Mouse (Mus musculus) hindbrain, embryonic 10.5 days (tissue): Measurements from ENCODE around the gene Gm17660. TPM values are rescaled to one million over a fixed set of nuclear protein-coding genes. Genes with fewer than 3 reads are reported as not detected.
A peak's percentile ranks its signal among the peaks of the same experiment; 100 is the strongest.

Source experiments
- DNase-seq: peaks from one replicate; pipeline ENCODE4 v3.0.0-alpha.2; 2017; ENCODE audit warnings: low spot score
- H3K27ac ChIP-seq: fragments of 300-500 bp; sonication (generic); 2 replicates; pipeline ENCODE4 v1.5.1; 2016; ENCODE audit warnings: mild to moderate bottlenecking, moderate library complexity
- H3K27me3 ChIP-seq: fragments of 300-500 bp; sonication (generic); 2 replicates; pipeline ENCODE4 v1.6.1; 2016; ENCODE audit warnings: mild to moderate bottlenecking; ENCODE audit not compliant: poor library complexity, insufficient read depth, severe bottlenecking
- H3K36me3 ChIP-seq: fragments of 300-500 bp; sonication (generic); 2 replicates; pipeline ENCODE4 v1.6.1; 2016; ENCODE audit warnings: mild to moderate bottlenecking, moderate library complexity
- H3K4me1 ChIP-seq: fragments of 300-500 bp; sonication (generic); replicated peaks from 2 replicates; pipeline ENCODE4 v1.6.1; 2016; ENCODE audit warnings: mild to moderate bottlenecking
- H3K4me3 ChIP-seq: fragments of 300-500 bp; sonication (generic); 2 replicates; pipeline ENCODE4 v1.5.1; 2016; ENCODE audit warnings: mild to moderate bottlenecking, moderate library complexity
- H3K9me3 ChIP-seq: fragments of 300-500 bp; sonication (generic); 2 replicates; pipeline ENCODE4 v1.6.1; 2016; ENCODE audit warnings: mild to moderate bottlenecking, moderate library complexity
- WGBS: fragments of 180-500 bp; shearing (Covaris S2); methylation state at CpG from one replicate; pipeline ENCODE4 v1.1.7; 2016; 5-methylcytosine and 5-hydroxymethylcytosine counted together
- polyA plus RNA-seq: library from polyadenylated mRNA; unstranded; fragments of >200 nt; fragmentation: Nextera tagmentation; extraction: Ambion mirVana; gene quantifications from 2 replicates; pipeline ENCODE4 v1.2.1, GENCODE M21; 2016

The Gm17660 gene
- polyA plus RNA-seq, 1 experiment from 2014 or later: not detected

GRCm38 (mm10) chr5:104108127-104108875, 30.9 kb upstream of the Gm17660 start:
- no peaks in the 10 kb centered on the region for H3K9me3 ChIP-seq
- peak overlapping the region; percentile 41 for H3K4me3 ChIP-seq
- peaks cover 4% of the 10 kb centered on the region; the same call in 1 of the 2 replicates for H3K27me3 ChIP-seq
- WGBS: 48% methylated on average over 11 of the region's 11 CpGs
- peak overlapping the region; percentile 89 for H3K27ac ChIP-seq
- H3K4me1 ChIP-seq: peaks cover 86% of the 10 kb centered on the region
- peak; percentile 64 for DNase-seq
- no peaks in the 10 kb centered on the region for H3K36me3 ChIP-seq

GRCm38 (mm10) chr5:104104111-104104510, 26.7 kb upstream of the Gm17660 start:
- peak overlapping the region; percentile 85 for H3K27ac ChIP-seq
- H3K36me3 ChIP-seq: no peaks in the 10 kb centered on the region
- H3K9me3 ChIP-seq: no peaks in the 10 kb centered on the region
- peaks cover 4% of the 10 kb centered on the region; the same call in 1 of the 2 replicates for H3K27me3 ChIP-seq
- WGBS: 38% methylated on average over 2 of the region's 2 CpGs
- peaks cover 74% of the 10 kb centered on the region for H3K4me1 ChIP-seq
- no peak overlapping the region for H3K4me3 ChIP-seq
- peak; percentile 32 for DNase-seq

- Histone ChIP-seq H3K27me3 (peaks cover 4% of the 10 kb centered on the region; the same call in 1 of the 2 replicates), H3K9me3 (no peaks in the 10 kb centered on the region), H3K27ac (peak overlapping the region; percentile 85), H3K4me3 (no peak overlapping the region), H3K36me3 (no peaks in the 10 kb centered on the region), H3K4me1 (peaks cover 70% of the 10 kb centered on the region)
- WGBS: 76% methylated on average over 4 of the region's 4 CpGs
- DNase-seq: no peak
Observed at GRCm38 (mm10) chr5:104103171-104103570, 25.8 kb upstream of the Gm17660 start.

DNA sequence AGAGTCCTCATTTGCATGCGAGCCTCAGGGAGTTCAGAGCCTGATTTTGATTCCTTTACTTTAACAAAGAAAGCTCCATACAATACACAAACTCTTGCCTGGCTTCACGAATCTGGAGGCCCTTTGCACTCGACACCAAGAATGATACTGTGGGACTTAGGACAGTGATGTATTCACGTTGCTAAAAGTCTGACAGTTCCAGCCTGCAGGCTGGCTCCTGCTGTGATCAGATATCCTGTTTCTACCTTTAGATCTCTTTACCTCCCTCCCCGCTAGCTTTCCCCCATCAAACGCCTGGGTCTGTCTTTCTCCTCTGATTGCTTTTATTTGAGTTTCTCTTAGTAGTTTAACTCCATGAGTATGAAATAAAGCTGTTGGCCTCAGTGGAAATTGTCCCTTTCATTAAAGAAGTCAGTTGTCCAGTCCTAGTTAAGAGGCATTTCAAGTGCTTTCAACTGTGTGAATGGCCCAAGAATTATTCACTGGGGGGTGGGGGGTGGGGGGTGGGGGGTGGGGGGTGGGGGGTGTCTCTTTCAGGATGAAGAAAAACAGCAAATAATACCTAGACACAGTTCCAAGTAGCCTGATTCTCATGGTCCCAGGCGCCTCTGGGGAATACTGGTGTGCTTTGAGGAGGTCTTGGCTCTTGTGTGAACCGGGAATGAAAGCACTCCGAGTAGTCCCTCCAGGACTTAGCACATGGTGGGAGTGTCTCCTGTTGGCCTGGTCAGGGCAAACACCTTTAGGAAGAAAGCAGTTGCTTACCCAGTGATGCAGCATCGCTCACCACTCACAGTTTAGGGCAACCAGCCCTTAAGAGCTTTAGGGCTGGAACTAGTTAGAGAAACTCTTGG, 24.5 kb upstream of the Gm17660 start:
- H3K27ac ChIP-seq: peak overlapping the region; percentile 85
- peaks cover 61% of the 10 kb centered on the region for H3K4me1 ChIP-seq
- H3K4me3 ChIP-seq: no peak overlapping the region
- no peaks in the 10 kb centered on the region for H3K9me3 ChIP-seq
- WGBS: 11% methylated on average over 10 of the region's 10 CpGs
- no peaks in the 10 kb centered on the region for H3K36me3 ChIP-seq
- H3K27me3 ChIP-seq: no peaks in the 10 kb centered on the region
- peak; percentile 30 for DNase-seq

DNA sequence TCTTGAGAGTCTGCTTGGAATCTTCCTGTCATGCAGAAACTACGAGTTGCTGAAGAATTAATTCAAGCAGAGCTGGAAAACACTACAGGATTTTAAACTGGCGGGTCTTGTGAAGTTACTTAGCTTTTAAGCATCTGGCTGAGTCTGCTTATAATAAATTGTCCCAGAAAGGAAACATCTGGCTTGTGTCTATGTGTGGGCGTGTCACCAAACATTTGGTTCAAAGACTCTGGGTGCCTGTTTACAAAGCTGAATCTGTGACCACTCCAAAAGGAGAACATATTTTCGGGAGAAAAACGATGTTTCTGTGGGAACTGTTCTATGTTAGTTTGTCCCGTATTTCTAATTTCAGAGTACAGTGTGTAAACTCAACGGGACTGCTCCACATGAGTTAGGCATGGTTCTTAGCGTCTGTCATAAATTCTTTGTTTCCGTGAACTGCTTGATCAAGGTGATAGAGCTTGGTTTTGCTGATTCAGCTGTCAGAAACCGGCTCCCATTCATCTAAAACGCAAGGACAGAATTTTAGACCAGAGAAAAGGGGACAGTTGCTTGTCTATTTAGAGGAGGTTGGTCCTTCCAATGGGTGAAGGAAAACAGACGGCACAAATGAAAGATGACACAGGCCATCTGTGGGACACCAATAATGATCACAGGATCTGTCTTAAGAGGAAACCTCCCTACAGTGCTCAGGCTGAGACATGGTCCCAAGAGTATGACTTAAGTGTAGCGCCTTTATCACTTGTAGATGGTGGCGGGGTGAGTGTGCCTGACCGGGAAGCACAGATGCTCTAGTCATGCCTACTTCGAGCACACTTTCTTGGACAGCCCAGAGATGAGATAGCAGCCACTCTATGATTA, 18.9 kb upstream of the Gm17660 start:
- H3K9me3 ChIP-seq: no peaks in the 10 kb centered on the region
- no peak overlapping the region for H3K4me3 ChIP-seq
- WGBS: 88% methylated on average over 16 of the region's 16 CpGs
- H3K4me1 ChIP-seq: peaks cover 16% of the 10 kb centered on the region
- H3K27me3 ChIP-seq: no peaks in the 10 kb centered on the region
- H3K27ac ChIP-seq: no peak overlapping the region
- peaks cover 13% of the 10 kb centered on the region; the same call in 1 of the 2 replicates for H3K36me3 ChIP-seq
- no peak for DNase-seq

- H3K4me3 ChIP-seq: no peak overlapping the region
- no peaks in the 10 kb centered on the region for H3K9me3 ChIP-seq
- DNase-seq: no peak
- H3K4me1 ChIP-seq: peaks cover 8% of the 10 kb centered on the region; the same call in 1 of the 2 replicates
- WGBS: 84% methylated on average over 11 of the region's 11 CpGs
- H3K27me3 ChIP-seq: no peaks in the 10 kb centered on the region
- H3K27ac ChIP-seq: no peak overlapping the region
- peaks cover 13% of the 10 kb centered on the region; the same call in 1 of the 2 replicates for H3K36me3 ChIP-seq
Observed at GRCm38 (mm10) chr5:104095416-104096077, 18.1 kb upstream of the Gm17660 start.

DNA sequence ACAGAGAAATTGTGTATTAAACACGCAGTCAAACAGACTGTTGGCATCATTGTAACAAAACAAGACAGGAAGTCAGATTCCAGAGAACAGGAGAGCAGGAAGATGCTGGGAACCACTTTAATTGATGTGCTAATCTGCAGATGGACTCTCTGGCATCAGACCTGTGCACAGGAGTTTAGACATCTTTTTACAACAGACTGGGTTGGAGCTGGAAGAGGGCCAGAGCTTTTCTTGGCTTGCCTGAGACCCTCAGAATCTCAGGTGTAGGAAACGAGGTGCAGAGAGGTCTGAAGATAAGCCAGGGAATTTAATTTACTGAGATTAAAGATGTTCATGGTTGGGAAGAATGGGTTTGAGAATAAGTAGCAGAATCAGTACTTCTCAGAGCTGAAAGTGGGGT, 12.3 kb upstream of the Gm17660 start:
- no peak for DNase-seq
- Histone ChIP-seq H3K36me3 (peaks cover 34% of the 10 kb centered on the region), H3K4me1 (no peaks in the 10 kb centered on the region), H3K9me3 (no peaks in the 10 kb centered on the region), H3K27me3 (no peaks in the 10 kb centered on the region), H3K4me3 (no peak overlapping the region), H3K27ac (no peak overlapping the region)
- WGBS: 90% methylated on average over 2 of the region's 2 CpGs

DNA sequence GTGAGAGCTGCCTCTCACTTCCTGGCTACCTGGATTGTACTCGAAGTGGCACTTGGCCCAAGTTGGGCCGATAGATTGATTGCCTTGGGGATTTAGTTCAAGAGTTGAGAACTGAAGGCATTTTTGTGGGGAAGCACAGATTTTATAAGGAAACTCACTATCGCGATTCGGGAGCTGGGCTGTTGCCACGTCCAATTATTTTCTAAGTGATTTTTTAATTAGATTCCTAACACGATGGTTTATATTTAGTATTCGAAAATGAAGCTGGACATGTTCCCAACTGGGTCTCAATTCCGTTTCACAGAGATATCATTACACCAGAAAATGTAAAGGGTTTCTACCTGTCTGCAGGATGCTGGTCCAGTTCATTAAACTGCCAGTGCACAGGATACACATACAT, 8.0 kb upstream of the Gm17660 start:
- Histone ChIP-seq H3K27me3 (no peaks in the 10 kb centered on the region), H3K27ac (no peak overlapping the region), H3K4me3 (no peak overlapping the region), H3K9me3 (no peaks in the 10 kb centered on the region), H3K4me1 (no peaks in the 10 kb centered on the region), H3K36me3 (peaks cover 27% of the 10 kb centered on the region)
- WGBS: 94% methylated on average over 9 of the region's 9 CpGs
- no peak for DNase-seq

DNA sequence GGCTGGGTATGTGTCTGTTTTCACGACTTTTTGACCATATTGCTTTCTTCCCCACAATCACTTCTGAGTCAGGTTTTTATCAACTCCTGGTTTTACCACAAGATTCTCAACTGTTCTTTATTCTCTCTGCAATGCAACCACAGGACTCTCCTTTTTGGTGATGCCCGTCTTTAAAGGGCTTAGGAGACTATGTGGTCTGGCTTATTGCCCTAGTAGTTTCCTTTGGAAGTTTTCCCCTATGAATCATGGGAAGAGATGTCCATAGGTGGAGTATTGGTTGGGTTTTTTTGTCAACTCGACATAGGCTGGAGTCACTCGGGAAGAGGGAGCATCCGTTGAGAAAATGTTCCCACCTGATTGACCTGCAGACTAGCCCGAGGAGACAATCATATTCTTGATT, 3.3 kb upstream of the Gm17660 start:
- Histone ChIP-seq H3K9me3 (no peaks in the 10 kb centered on the region), H3K27ac (no peak overlapping the region), H3K4me1 (peaks cover 4% of the 10 kb centered on the region; the same call in 1 of the 2 replicates), H3K4me3 (no peak overlapping the region), H3K36me3 (peaks cover 7% of the 10 kb centered on the region), H3K27me3 (peaks cover under 1% of the 10 kb centered on the region)
- DNase-seq: no peak
- WGBS: 88% methylated on average over 6 of the region's 6 CpGs

DNA sequence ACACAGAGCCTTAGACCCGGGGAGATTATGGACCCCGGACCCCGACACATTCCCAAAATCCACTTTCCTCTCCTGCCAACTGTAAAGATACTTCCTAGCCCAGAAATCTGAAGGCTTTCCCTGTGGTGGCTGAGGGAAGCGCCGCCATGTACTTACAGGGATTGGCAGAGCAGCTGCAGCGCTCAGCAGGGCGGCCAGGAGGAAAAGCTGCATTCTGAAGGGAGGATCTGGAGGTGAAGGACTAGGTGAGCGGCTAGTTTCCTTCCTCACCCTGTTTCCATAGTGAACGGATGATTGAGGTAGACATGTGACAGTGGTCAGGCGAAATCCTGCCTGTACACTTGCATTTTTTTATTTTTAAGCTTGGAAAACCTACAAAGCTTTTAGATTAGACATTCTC, 1.0 kb downstream of the Gm17660 start:
- Histone ChIP-seq H3K4me3 (no peak overlapping the region), H3K27ac (no peak overlapping the region), H3K4me1 (peaks cover 25% of the 10 kb centered on the region), H3K9me3 (no peaks in the 10 kb centered on the region), H3K27me3 (peaks cover 4% of the 10 kb centered on the region), H3K36me3 (no peaks in the 10 kb centered on the region)
- 27% methylated on average over 10 of the region's 10 CpGs for WGBS
- no peak for DNase-seq

DNA sequence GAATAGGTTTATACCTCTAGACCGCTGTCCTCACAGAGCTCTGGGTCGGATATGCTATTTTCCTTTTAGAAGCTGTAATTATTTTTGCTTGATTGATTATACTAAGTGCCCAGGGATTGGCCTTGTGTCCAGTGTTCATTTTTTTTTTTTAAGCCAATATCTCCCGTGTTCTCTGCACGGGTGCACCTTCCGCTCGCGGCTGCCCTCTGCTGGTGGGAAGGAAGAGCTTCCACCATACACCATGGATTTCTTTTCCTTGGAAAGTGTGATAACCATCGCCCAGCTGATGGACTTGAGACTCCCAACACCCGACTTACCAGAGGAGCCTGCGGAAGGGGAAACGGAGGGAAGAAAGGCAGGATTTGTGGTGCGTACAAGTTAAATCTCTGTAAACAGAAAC, 3.0 kb downstream of the Gm17660 start:
- no peaks in the 10 kb centered on the region for H3K36me3 ChIP-seq
- peaks cover 4% of the 10 kb centered on the region for H3K27me3 ChIP-seq
- 37% methylated on average over 12 of the region's 12 CpGs for WGBS
- peak overlapping the region; percentile 1; the same call in 1 of the 2 replicates for H3K27ac ChIP-seq
- peak; percentile 62 for DNase-seq
- H3K4me3 ChIP-seq: no peak overlapping the region
- no peaks in the 10 kb centered on the region for H3K9me3 ChIP-seq
- H3K4me1 ChIP-seq: peaks cover 28% of the 10 kb centered on the region

- 82% methylated on average over 5 of the region's 5 CpGs for WGBS
- Histone ChIP-seq H3K36me3 (no peaks in the 10 kb centered on the region), H3K27me3 (peaks cover 4% of the 10 kb centered on the region), H3K27ac (peak overlapping the region; percentile 89; the same call in 1 of the 2 replicates), H3K4me3 (no peak overlapping the region), H3K9me3 (peaks cover 3% of the 10 kb centered on the region; the same call in 1 of the 2 replicates), H3K4me1 (peaks cover 28% of the 10 kb centered on the region)
- DNase-seq: no peak
Observed at GRCm38 (mm10) chr5:104073602-104074001, 3.8 kb downstream of the Gm17660 start.
